Mouse (Mus musculus) stomach, embryonic 14.5 days (tissue): ENCODE results near the gene Brd7. TPM values are rescaled to one million over a fixed set of nuclear protein-coding genes. Genes with fewer than 3 reads are reported as not detected.

Experiments
- ATAC-seq: fragments of 200-750 bp; cut with Nextera tagmentation; 2 replicates; pipeline ENCODE4 v1.8.0; 2017; ENCODE audit warnings: low read depth, moderate TSS enrichment; ENCODE audit not compliant: insufficient number of reproducible peaks, insufficient read depth, low FRiP score
- H3K27ac ChIP-seq: fragments of 300-500 bp; sonication (generic); 2 replicates; pipeline ENCODE4 v1.5.1; 2014; ENCODE audit warnings: mild to moderate bottlenecking, low read length, moderate library complexity, mixed read lengths
- H3K27me3 ChIP-seq: fragments of 300-500 bp; sonication (generic); 2 replicates; pipeline ENCODE4 v1.6.1; 2014; ENCODE audit warnings: low read length, control low read depth, mixed read lengths; ENCODE audit not compliant: control insufficient read depth, insufficient read depth
- H3K36me3 ChIP-seq: fragments of 300-500 bp; sonication (generic); 2 replicates; pipeline ENCODE4 v1.6.1; 2014; ENCODE audit warnings: mild to moderate bottlenecking, control low read depth, low read length, moderate library complexity, mixed read lengths; ENCODE audit not compliant: control insufficient read depth, insufficient read depth
- H3K4me1 ChIP-seq: fragments of 300-500 bp; sonication (generic); 2 replicates; pipeline ENCODE4 v1.6.1; 2014; ENCODE audit warnings: low read length, control low read depth, mixed read lengths; ENCODE audit not compliant: control insufficient read depth, insufficient read depth
- H3K4me2 ChIP-seq: fragments of 300-500 bp; sonication (generic); replicated peaks from 2 replicates; pipeline ENCODE4 v1.6.1; 2014; ENCODE audit warnings: low read depth, low read length, control low read depth
- H3K4me3 ChIP-seq: fragments of 300-500 bp; sonication (generic); 2 replicates; pipeline ENCODE4 v1.5.1; 2014; ENCODE audit warnings: low read depth, low read length, control low read depth
- H3K9ac ChIP-seq: fragments of 300-500 bp; sonication (generic); replicated peaks from 2 replicates; pipeline ENCODE4 v1.6.1; 2014; ENCODE audit warnings: low read depth, mild to moderate bottlenecking, control low read depth, low read length, moderate library complexity, mixed read lengths
- H3K9me3 ChIP-seq: fragments of 300-500 bp; sonication (generic); 2 replicates; pipeline ENCODE4 v1.6.1; 2016; ENCODE audit warnings: low read depth, low read length, control low read depth; ENCODE audit not compliant: control insufficient read depth
- WGBS: fragments of 180-500 bp; shearing (Covaris S2); extraction: QIAGEN DNeasy Blood & Tissue Kit; methylation state at CpG from one replicate; pipeline ENCODE4 v1.1.7; 2014; 5-methylcytosine and 5-hydroxymethylcytosine counted together
- polyA plus RNA-seq: library from polyadenylated mRNA; unstranded; fragments of >200 nt; fragmentation: Nextera tagmentation; extraction: Ambion mirVana; gene quantifications from 2 replicates; pipeline ENCODE4 v1.2.1, GENCODE M21; 2014

Gene Brd7
- polyA plus RNA-seq, 1 experiment from 2014 or later, result 66.1 TPM

GRCm38 (mm10) chr8:88362446-88363150 lies 604 bp upstream of the Brd7 start:
- Histone ChIP-seq H3K27me3 (no peaks in the 10 kb centered on the region), H3K4me1 (peaks cover 13% of the 10 kb centered on the region), H3K4me3 (peak overlapping the region; percentile 96), H3K27ac (no peak overlapping the region), H3K36me3 (peaks cover 15% of the 10 kb centered on the region), H3K9ac (peak overlapping the region; percentile 95; the same call in 1 of the 2 replicates), H3K4me2 (peak overlapping the region; percentile 40), H3K9me3 (no peaks in the 10 kb centered on the region)
- ATAC-seq, result peak; percentile 46
- 36% methylated on average over 11 of the region's 11 CpGs for WGBS

GRCm38 (mm10) chr8:88361044-88361707 lies 818 bp downstream of the Brd7 start:
- H3K4me1 ChIP-seq, result peaks cover 13% of the 10 kb centered on the region
- peak overlapping the region; percentile 82 for H3K27ac ChIP-seq
- H3K9ac ChIP-seq, result peak overlapping the region; percentile 95
- no peaks in the 10 kb centered on the region for H3K27me3 ChIP-seq
- H3K4me3 ChIP-seq, result peak overlapping the region; percentile 96
- H3K4me2 ChIP-seq, result peak overlapping the region; percentile 93
- no peaks in the 10 kb centered on the region for H3K9me3 ChIP-seq
- H3K36me3 ChIP-seq, result peaks cover 29% of the 10 kb centered on the region
- WGBS, result 1% methylated on average over 31 of the region's 31 CpGs
- no peak; the same call in 1 of the 2 replicates for ATAC-seq

DNA sequence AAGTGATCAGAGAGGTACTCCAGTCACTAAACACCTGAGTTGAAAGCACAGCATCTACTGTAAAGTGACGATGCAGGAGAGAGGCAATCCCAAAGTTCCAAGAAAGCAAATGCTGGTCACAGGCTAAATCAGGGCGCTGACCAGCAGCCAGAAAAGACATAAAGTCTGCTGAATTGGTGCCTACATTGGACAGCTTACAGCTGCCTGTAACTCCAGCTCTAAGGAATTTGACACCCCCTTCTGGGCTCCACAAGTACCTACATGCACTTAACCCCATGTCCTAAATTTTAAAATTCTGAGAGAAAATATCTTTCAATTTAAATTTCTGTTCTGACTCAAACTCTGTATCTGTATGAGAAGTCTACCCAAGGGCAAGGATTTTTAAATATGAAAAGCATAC lies 2.0 kb downstream of the Brd7 start:
- no peak overlapping the region for H3K4me3 ChIP-seq
- WGBS, result 77% methylated on average over 2 of the region's 2 CpGs
- H3K9ac ChIP-seq, result no peak overlapping the region

DNA sequence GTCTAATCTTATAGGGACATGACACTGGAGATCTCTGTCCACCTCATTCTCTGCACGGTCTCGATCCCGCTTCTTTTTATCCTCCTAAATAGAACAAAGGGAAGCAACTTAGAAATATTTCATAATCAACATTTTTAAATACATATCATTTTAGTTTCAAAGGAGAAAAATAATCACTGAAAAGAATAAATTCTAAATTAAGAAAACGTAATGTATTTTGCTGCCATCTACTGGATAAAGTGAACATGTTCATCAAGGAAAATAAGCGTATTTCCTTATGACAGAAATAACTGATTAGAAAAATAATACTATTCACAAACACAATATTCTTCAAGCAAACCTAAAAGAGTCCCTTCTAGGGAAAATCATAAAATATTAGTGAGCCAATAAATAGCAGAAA lies 4.0 kb downstream of the Brd7 start:
- WGBS, result 75% methylated on average over 5 of the region's 5 CpGs
- Histone ChIP-seq H3K4me3 (no peak overlapping the region), H3K4me1 (peaks cover 12% of the 10 kb centered on the region), H3K27me3 (no peaks in the 10 kb centered on the region), H3K36me3 (peaks cover 54% of the 10 kb centered on the region), H3K9me3 (no peaks in the 10 kb centered on the region), H3K4me2 (no peak overlapping the region), H3K27ac (no peak overlapping the region), H3K9ac (no peak overlapping the region)
- no peak for ATAC-seq

More for the DNA sequence above, 2.0 kb downstream of the Brd7 start:
- no peak overlapping the region for H3K27ac ChIP-seq
- H3K9me3 ChIP-seq, result no peaks in the 10 kb centered on the region
- H3K4me1 ChIP-seq, result peaks cover 13% of the 10 kb centered on the region
- H3K27me3 ChIP-seq, result no peaks in the 10 kb centered on the region
- no peak for ATAC-seq
- H3K4me2 ChIP-seq, result peak overlapping the region; percentile 93
- H3K36me3 ChIP-seq, result peaks cover 40% of the 10 kb centered on the region

DNA sequence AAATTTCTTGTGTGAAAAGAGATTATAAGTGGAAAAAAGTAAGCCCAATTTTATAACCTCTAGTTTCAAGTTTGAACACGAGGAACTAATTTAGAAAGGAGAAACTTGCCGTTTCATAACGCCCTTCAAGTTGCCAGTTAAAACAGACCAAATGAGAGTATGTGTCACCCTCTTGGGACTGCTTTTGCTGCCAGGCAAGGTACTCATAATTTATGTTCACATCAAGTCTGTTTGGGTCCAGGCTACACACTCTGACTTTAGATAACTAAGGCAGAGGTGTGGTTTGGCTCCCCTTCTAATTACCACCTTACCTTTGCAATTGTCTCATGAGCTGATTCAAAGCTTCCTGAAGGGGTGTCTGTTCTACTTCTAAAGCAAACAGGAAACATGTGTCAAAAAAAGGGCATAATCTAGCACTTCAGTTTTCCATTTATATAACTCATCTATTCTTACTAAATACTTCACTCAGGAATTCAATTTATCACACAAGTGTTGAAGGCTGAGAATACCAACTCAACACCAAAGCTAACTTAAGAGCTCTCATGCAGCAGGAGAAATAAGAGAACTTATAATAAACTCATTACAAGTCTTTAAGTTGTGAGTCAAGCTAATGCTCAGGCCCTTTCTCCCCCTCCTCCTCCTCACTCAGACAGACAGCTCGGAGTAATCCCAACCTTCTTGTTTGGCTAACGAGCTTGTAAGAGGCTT lies 4.6 kb downstream of the Brd7 start:
- no peak for ATAC-seq
- no peak overlapping the region for H3K27ac ChIP-seq
- 71% methylated on average over 5 of the region's 5 CpGs for WGBS
- H3K9ac ChIP-seq, result no peak overlapping the region
- no peaks in the 10 kb centered on the region for H3K27me3 ChIP-seq
- no peak overlapping the region for H3K4me2 ChIP-seq
- no peaks in the 10 kb centered on the region for H3K9me3 ChIP-seq
- no peak overlapping the region for H3K4me3 ChIP-seq
- H3K4me1 ChIP-seq, result peaks cover 7% of the 10 kb centered on the region; the same call in 1 of the 2 replicates
- H3K36me3 ChIP-seq, result peaks cover 59% of the 10 kb centered on the region

GRCm38 (mm10) chr8:88349046-88349445 lies 12.9 kb downstream of the Brd7 start:
- WGBS, result 59% methylated on average over 2 of the region's 2 CpGs
- H3K36me3 ChIP-seq, result peaks cover 75% of the 10 kb centered on the region

GRCm38 (mm10) chr8:88342026-88342425 lies 20.0 kb downstream of the Brd7 start:
- H3K27me3 ChIP-seq, result no peaks in the 10 kb centered on the region
- no peak overlapping the region for H3K9ac ChIP-seq
- peaks cover 58% of the 10 kb centered on the region for H3K36me3 ChIP-seq
- H3K4me1 ChIP-seq, result no peaks in the 10 kb centered on the region
- 85% methylated on average over 4 of the region's 4 CpGs for WGBS
- no peak overlapping the region for H3K4me3 ChIP-seq
- no peak overlapping the region for H3K4me2 ChIP-seq
- no peaks in the 10 kb centered on the region for H3K9me3 ChIP-seq
- no peak overlapping the region for H3K27ac ChIP-seq
- ATAC-seq, result no peak

More at GRCm38 (mm10) chr8:88349046-88349445, 12.9 kb downstream of the Brd7 start:
- Histone ChIP-seq H3K4me3 (no peak overlapping the region), H3K4me2 (no peak overlapping the region), H3K9ac (no peak overlapping the region), H3K9me3 (no peaks in the 10 kb centered on the region), H3K4me1 (0 out of 2 replicates have a peak, but pooled peaks cover 4% of the 10 kb centered on the region), H3K27me3 (no peaks in the 10 kb centered on the region), H3K27ac (peak overlapping the region; percentile 59; the same call in 1 of the 2 replicates)
- no peak for ATAC-seq

GRCm38 (mm10) chr8:88339887-88340695 lies 21.9 kb downstream of the Brd7 start:
- no peak overlapping the region for H3K9ac ChIP-seq
- H3K4me2 ChIP-seq, result no peak overlapping the region
- no peak overlapping the region for H3K4me3 ChIP-seq
- H3K4me1 ChIP-seq, result no peaks in the 10 kb centered on the region
- no peaks in the 10 kb centered on the region for H3K9me3 ChIP-seq
- no peaks in the 10 kb centered on the region for H3K27me3 ChIP-seq
- H3K36me3 ChIP-seq, result peaks cover 55% of the 10 kb centered on the region
- ATAC-seq, result no peak
- WGBS, result 84% methylated on average over 2 of the region's 2 CpGs
- peak overlapping the region; percentile 22; the same call in 1 of the 2 replicates for H3K27ac ChIP-seq
